Mouse (Mus musculus): ENCODE measurements at regions not wholly inside any gene's neighbourhood (a gene's known extent, or its start where the extent isn't known, plus 50 kb on each side); places are given as distances from the start of the nearest gene placed in this dataset.

GRCm38 (mm10) chr2:168358551-168358950 is 77.0 kb upstream of the Kcng1 start:
- TF ChIP-seq CTCF (IDR thresholded peaks at IDR 0.05; ENCODE audit: extremely low read depth, insufficient read depth, insufficient read length, insufficient replicate concordance): no peak
- no peak for TF ChIP-seq POLR2A (IDR thresholded peaks at IDR 0.05; ENCODE audit: low read depth, low read length)
